Mouse (Mus musculus): Measurements from ENCODE around the gene Mmrn2. TPM values are rescaled to one million over a fixed set of nuclear protein-coding genes. Genes with fewer than 3 reads are reported as not detected.

The Mmrn2 gene
- polyA plus RNA-seq, 1 experiment from 2014 or later: 8.7 TPM

DNA sequence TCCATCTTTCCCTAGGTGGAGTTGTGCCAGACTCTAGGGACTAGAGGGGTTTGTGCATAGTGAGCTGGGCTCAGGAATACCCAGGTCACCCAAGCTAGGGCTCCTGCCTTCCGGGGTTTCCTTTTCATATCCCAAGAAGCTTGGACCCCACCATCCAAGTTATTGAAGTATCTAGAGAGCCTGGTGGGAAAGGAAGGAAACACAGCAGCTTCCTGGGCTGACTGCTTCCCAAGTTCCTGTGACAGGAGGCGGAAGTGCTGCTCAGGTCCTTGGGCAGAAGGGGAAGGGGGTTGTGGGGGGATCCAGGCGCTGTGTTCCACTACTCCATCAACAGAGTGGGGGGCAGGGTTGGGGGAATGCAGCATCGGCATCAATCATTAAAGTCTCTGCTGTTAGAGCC, 1.9 kb downstream of the Mmrn2 start:
- no peaks in the 10 kb centered on the region for H3K27me3 ChIP-seq
- no peak overlapping the region for H3K27ac ChIP-seq
- H3K9ac ChIP-seq: no peak overlapping the region
- 71% methylated on average over 4 of the region's 4 CpGs for WGBS
- ATAC-seq (ENCODE audit: insufficient number of reproducible peaks, insufficient read depth, low FRiP score, low TSS enrichment): no peak
- H3K4me1 ChIP-seq: peaks cover 18% of the 10 kb centered on the region
- no peak overlapping the region; the same call in none of the 2 replicates for H3K4me2 ChIP-seq (replicated peaks)
- no peaks in the 10 kb centered on the region for H3K9me3 ChIP-seq
- no peaks in the 10 kb centered on the region for H3K36me3 ChIP-seq
- no peak overlapping the region for H3K4me3 ChIP-seq

DNA sequence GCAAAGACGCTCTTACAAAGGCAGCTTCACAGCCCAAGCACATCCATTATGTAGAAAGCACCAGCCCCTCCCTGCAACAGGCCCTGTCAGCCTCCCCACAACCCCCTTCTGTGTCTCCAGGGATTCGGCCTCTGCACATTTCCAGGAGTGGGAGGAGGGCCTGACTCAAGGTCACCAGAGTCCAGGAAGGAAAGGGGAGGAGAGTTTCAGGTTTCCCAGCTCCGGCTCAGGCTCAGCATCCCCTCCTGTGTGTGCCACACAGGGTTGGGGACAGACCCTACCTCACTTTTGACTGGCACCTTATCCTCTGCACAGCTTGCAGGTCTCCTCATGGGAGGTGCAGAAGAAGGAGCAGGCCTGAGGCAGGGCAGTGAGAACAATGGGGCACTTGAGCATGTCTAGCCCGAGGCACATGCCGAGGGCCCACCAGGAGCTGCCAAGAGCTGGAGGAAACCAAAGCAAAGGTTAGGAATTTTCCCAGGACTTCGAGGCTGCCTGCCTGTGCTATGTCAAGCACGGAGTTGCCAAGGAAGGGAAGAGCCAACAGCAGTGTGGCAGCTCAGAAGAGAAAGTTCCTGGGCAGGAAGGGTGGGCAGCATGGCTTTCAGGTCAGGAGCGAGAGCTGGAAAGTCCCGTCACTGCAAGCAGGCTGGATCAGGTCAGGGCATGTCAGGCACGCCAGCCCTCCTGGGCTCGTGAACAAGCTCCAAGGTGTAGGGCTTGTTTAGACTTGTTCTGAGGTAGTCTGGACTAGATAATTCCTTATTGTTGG, 3.5 kb downstream of the Mmrn2 start:
- H3K4me2 ChIP-seq (replicated peaks): no peak overlapping the region
- peaks cover 18% of the 10 kb centered on the region for H3K4me1 ChIP-seq
- H3K36me3 ChIP-seq: no peaks in the 10 kb centered on the region
- H3K27ac ChIP-seq: peak overlapping the region; percentile 76
- peak; percentile 68; the same call in 1 of the 2 replicates for ATAC-seq (ENCODE audit: insufficient number of reproducible peaks, insufficient read depth, low FRiP score, low TSS enrichment)
- H3K9me3 ChIP-seq: no peaks in the 10 kb centered on the region; the same call in 1 of the 2 replicates
- no peaks in the 10 kb centered on the region for H3K27me3 ChIP-seq
- H3K4me3 ChIP-seq: no peak overlapping the region
- H3K9ac ChIP-seq: no peak overlapping the region
- 20% methylated on average over 11 of the region's 11 CpGs for WGBS

- no peak overlapping the region for H3K9ac ChIP-seq
- no peaks in the 10 kb centered on the region; the same call in 1 of the 2 replicates for H3K9me3 ChIP-seq
- no peaks in the 10 kb centered on the region for H3K36me3 ChIP-seq
- no peak overlapping the region for H3K27ac ChIP-seq
- H3K27me3 ChIP-seq: no peaks in the 10 kb centered on the region
- ATAC-seq (ENCODE audit: insufficient number of reproducible peaks, insufficient read depth, low FRiP score, low TSS enrichment): no peak
- H3K4me3 ChIP-seq: no peak overlapping the region
- H3K4me1 ChIP-seq: peaks cover 10% of the 10 kb centered on the region
- 87% methylated on average over 9 of the region's 9 CpGs for WGBS
- no peak overlapping the region for H3K4me2 ChIP-seq (replicated peaks)
Measured at GRCm38 (mm10) chr14:34382921-34383704, 7.8 kb downstream of the Mmrn2 start.

DNA sequence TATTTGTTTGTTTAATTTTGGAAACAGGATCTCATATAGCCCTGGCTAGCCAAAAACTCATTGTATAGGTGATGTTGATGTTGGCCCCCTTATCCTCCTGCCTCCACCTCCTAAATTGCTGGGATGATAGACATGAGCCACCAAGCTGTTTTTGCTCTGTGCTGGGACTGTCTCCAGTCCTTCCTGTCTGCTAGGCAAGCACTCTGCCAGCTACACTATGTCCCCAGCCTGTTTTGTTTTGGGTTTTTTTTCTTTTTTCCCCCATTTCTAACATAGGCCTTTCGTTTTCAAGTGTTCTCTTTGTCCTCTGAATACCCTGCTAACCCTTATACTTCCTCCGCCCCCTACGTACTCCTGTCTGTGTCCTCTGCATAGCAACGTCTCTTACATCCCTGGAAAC, 18.0 kb downstream of the Mmrn2 start:
- Histone ChIP-seq H3K9me3 (no peaks in the 10 kb centered on the region), H3K4me3 (no peak overlapping the region), H3K36me3 (peaks cover 9% of the 10 kb centered on the region), H3K27me3 (no peaks in the 10 kb centered on the region), H3K27ac (no peak overlapping the region), H3K9ac (no peak overlapping the region), H3K4me2 (replicated peaks) (no peak overlapping the region), H3K4me1 (no peaks in the 10 kb centered on the region)
- no peak for ATAC-seq (ENCODE audit: insufficient number of reproducible peaks, insufficient read depth, low FRiP score, low TSS enrichment)
- WGBS: 67% methylated on average over 4 of the region's 4 CpGs

DNA sequence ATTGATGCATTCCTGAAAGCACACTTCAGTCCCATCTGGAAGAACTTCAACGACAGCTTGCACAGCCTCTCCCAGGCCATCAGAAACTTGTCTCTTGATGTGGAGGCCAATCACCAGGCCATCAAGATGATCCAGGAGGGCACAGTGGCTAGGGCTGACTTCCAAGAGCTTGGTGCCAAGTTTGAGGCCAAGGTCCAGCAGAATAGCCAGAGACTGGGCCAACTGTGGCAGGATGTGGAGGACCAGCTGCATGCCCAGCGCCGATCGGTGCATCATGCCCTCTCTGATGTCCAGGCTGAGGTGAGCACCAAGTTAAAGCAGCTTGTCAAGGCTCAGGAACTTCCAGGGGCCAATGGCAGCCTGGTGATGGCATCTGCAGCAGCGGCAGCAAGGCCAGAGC, 22.6 kb downstream of the Mmrn2 start:
- ATAC-seq (ENCODE audit: insufficient number of reproducible peaks, insufficient read depth, low FRiP score, low TSS enrichment): no peak
- no peaks in the 10 kb centered on the region for H3K9me3 ChIP-seq
- no peak overlapping the region for H3K9ac ChIP-seq
- H3K27ac ChIP-seq: no peak overlapping the region
- 91% methylated on average over 5 of the region's 5 CpGs for WGBS
- no peaks in the 10 kb centered on the region for H3K27me3 ChIP-seq
- no peaks in the 10 kb centered on the region for H3K4me1 ChIP-seq
- no peak overlapping the region for H3K4me3 ChIP-seq
- peaks cover 42% of the 10 kb centered on the region for H3K36me3 ChIP-seq
- H3K4me2 ChIP-seq (replicated peaks): no peak overlapping the region

GRCm38 (mm10) chr14:34398901-34399300, 23.6 kb downstream of the Mmrn2 start:
- WGBS: 92% methylated on average over 21 of the region's 21 CpGs
- Histone ChIP-seq H3K9ac (no peak overlapping the region), H3K27ac (no peak overlapping the region), H3K4me3 (no peak overlapping the region), H3K4me1 (no peaks in the 10 kb centered on the region), H3K36me3 (peaks cover 49% of the 10 kb centered on the region), H3K27me3 (no peaks in the 10 kb centered on the region), H3K4me2 (replicated peaks) (no peak overlapping the region), H3K9me3 (no peaks in the 10 kb centered on the region)
- ATAC-seq (ENCODE audit: insufficient number of reproducible peaks, insufficient read depth, low FRiP score, low TSS enrichment): no peak

DNA sequence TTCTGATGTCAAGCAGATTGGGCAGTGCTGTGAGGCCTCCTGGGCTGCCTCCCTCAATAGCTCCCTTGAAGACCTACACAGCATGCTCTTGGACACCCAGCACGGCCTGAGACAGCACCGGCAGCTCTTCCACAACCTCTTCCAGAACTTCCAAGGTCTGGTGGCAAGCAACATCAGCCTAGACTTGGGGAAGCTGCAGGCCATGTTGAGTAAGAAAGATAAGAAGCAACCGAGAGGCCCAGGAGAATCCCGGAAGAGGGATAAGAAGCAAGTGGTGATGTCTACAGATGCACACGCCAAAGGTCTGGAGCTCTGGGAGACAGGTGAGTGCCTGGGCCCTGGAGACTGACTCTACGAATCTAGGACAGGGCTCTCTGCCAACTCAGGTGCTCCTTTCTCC, 24.0 kb downstream of the Mmrn2 start:
- Histone ChIP-seq H3K27me3 (no peaks in the 10 kb centered on the region), H3K9me3 (no peaks in the 10 kb centered on the region), H3K4me3 (no peak overlapping the region), H3K9ac (no peak overlapping the region), H3K36me3 (peaks cover 51% of the 10 kb centered on the region), H3K4me1 (no peaks in the 10 kb centered on the region), H3K27ac (no peak overlapping the region), H3K4me2 (replicated peaks) (no peak overlapping the region)
- no peak for ATAC-seq (ENCODE audit: insufficient number of reproducible peaks, insufficient read depth, low FRiP score, low TSS enrichment)
- 93% methylated on average over 6 of the region's 6 CpGs for WGBS

DNA sequence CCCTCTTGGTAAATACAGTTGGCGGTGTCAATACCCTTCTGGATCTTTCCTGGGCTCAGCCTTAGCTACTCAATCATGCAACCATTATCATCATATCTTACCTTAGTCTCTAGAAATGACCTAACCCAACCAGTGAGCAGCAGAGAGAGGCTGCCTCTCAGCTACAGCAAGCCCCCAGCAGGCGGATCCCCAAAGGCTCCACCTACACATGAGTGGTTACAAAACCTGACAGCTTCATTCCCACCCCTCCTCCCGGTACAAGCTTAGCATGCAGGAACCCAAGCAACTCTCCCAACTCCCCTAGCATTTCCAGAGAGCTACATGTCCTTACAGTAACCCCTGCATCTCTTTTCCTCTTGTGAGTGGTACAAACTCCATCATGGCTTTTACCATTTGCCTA, 24.8 kb downstream of the Mmrn2 start:
- H3K9ac ChIP-seq: no peak overlapping the region
- no peaks in the 10 kb centered on the region for H3K4me1 ChIP-seq
- H3K27ac ChIP-seq: no peak overlapping the region
- peaks cover 57% of the 10 kb centered on the region for H3K36me3 ChIP-seq
- no peak overlapping the region for H3K4me2 ChIP-seq (replicated peaks)
- no peaks in the 10 kb centered on the region for H3K9me3 ChIP-seq
- no peaks in the 10 kb centered on the region for H3K27me3 ChIP-seq
- no peak overlapping the region for H3K4me3 ChIP-seq
- ATAC-seq (ENCODE audit: insufficient number of reproducible peaks, insufficient read depth, low FRiP score, low TSS enrichment): no peak
- WGBS: 91% methylated on average over 3 of the region's 3 CpGs

DNA sequence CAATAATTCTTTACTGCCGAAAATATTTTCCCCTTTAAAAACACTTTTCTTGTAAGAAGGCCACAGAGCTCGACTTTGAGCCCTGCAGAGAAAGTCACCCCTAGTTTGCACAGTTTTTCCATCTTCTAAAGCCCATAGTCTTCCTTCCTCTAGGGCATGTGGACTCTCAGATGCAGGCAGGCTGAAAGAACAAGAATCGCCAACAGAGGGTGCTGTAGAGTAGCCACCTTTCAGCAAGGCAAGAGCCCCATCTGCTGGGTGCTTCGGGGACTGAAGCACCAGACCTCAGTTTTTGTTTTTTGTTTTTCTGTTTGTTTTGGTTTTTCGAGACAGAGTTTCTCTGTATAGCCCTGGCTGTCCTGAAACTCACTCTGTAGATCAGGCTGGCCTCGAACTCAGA, 25.9 kb downstream of the Mmrn2 start:
- Histone ChIP-seq H3K4me2 (replicated peaks) (no peak overlapping the region), H3K9ac (no peak overlapping the region), H3K9me3 (no peaks in the 10 kb centered on the region), H3K36me3 (peaks cover 62% of the 10 kb centered on the region), H3K27me3 (no peaks in the 10 kb centered on the region), H3K27ac (no peak overlapping the region), H3K4me3 (no peak overlapping the region), H3K4me1 (no peaks in the 10 kb centered on the region)
- whole genome bisulfite sequencing: 51% methylated on average over 6 of the region's 6 CpGs
- no peak for ATAC-seq (ENCODE audit: insufficient number of reproducible peaks, insufficient read depth, low FRiP score, low TSS enrichment)

DNA sequence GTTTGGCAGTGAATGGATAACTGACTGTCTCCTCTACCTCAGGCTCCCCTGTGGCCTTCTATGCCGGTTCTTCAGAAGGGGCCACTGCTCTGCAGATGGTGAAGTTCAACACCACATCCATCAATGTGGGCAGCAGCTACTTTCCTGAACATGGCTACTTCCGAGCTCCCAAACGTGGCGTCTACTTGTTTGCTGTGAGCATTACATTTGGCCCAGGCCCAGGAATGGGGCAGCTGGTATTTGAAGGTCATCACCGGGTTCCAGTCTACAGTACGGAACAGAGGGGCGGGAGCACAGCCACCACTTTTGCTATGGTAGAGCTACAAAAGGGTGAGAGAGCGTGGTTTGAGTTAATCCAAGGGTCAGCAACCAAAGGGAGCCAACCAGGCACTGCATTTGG, 27.6 kb downstream of the Mmrn2 start:
- ATAC-seq (ENCODE audit: insufficient number of reproducible peaks, insufficient read depth, low FRiP score, low TSS enrichment): no peak
- no peaks in the 10 kb centered on the region for H3K9me3 ChIP-seq
- no peak overlapping the region for H3K4me2 ChIP-seq (replicated peaks)
- H3K27me3 ChIP-seq: no peaks in the 10 kb centered on the region
- WGBS: 88% methylated on average over 8 of the region's 8 CpGs
- H3K36me3 ChIP-seq: peaks cover 70% of the 10 kb centered on the region
- no peak overlapping the region for H3K9ac ChIP-seq
- no peak overlapping the region for H3K27ac ChIP-seq
- H3K4me3 ChIP-seq: no peak overlapping the region
- no peaks in the 10 kb centered on the region for H3K4me1 ChIP-seq

DNA sequence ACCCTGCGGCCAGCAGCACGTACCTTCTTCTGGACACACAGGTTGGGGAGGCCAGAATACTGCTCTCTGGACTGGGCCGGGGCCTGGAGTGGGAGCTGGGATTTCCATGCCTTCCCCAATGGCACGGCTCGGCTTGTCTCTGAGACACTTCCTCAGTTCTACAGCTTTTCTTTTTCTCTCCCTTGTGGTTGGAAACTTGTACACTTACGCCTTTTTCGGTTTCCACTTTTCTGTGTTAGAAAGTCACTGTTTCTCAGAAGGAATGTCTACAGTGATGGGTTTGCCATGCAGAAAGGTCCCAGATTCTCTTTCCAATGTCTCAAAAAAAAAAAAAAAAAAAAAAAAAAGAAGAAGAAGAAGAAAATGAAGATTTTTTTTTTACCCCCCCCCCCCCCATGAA, 28.2 kb downstream of the Mmrn2 start:
- no peak for ATAC-seq (ENCODE audit: insufficient number of reproducible peaks, insufficient read depth, low FRiP score, low TSS enrichment)
- Histone ChIP-seq H3K4me1 (no peaks in the 10 kb centered on the region), H3K27me3 (no peaks in the 10 kb centered on the region), H3K4me2 (replicated peaks) (no peak overlapping the region), H3K36me3 (peaks cover 70% of the 10 kb centered on the region), H3K4me3 (no peak overlapping the region), H3K9ac (no peak overlapping the region), H3K9me3 (no peaks in the 10 kb centered on the region), H3K27ac (no peak overlapping the region)
- WGBS: 89% methylated on average over 7 of the region's 7 CpGs

GRCm38 (mm10) chr14:34410716-34411115, 35.5 kb downstream of the Mmrn2 start:
- Histone ChIP-seq H3K4me1 (no peaks in the 10 kb centered on the region), H3K4me2 (replicated peaks) (no peak overlapping the region), H3K9me3 (no peaks in the 10 kb centered on the region), H3K4me3 (no peak overlapping the region), H3K27me3 (no peaks in the 10 kb centered on the region), H3K27ac (no peak overlapping the region), H3K36me3 (peaks cover 57% of the 10 kb centered on the region), H3K9ac (no peak overlapping the region)
- WGBS: 98% methylated on average over 6 of the region's 6 CpGs
- no peak for ATAC-seq (ENCODE audit: insufficient number of reproducible peaks, insufficient read depth, low FRiP score, low TSS enrichment)

All from embryonic facial prominence, embryonic 12.5 days (tissue).